In the genomic region with DNA sequence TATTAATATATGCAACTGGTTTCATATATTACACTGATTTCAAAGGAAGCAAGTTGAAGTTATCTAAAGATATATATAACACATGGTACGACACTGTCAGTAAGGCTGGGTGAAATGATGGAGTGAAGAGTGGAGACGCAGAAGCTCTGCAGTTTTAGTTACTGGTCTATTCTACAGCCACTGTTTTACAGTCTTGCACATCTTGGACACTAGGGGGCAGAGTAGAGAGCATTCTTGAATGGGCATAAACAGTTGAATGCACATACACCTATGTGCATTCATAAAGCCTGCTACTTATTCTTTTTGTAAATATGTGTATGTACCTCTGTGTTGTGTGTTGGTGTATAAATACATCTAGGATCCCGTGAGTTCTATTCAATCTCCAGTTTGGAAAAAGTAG, we compare ENCODE assay signal across 10 mouse cellular contexts.
DNase-seq lines count a peak whose midpoint lies in the region; ATAC-seq lines count a peak whose summit lies in the region.
"Had no signal": no experiment of that assay in that cellular context is flagged by ENCODE, and none has a peak within 500 bp of the region (broad histone marks: within the 10 kb centered on the region; RNA-seq: fewer than 3 reads in every experiment).

No protein-coding gene starts in this region.

- no peaks in the 10 kb centered on the region for H3K9me3 ChIP-seq in liver, embryonic 11.5 days (ENCODE audit: control insufficient read depth, low read length)
- H3K9me3 ChIP-seq: heart, embryonic 13.5 days; midbrain, embryonic 12.5 days had no signal

- H3K27ac ChIP-seq in liver, embryonic 11.5 days (ENCODE audit: low read depth, low read length): no peak overlapping the region
- H3K27ac ChIP-seq: heart, embryonic 13.5 days; midbrain, embryonic 12.5 days had no signal

- no peak for ATAC-seq in liver, embryonic 11.5 days (replicated peaks; ENCODE audit: low FRiP score)
- ATAC-seq in hematopoietic stem cell, adult 5-6 weeks (replicated peaks in 1 of 2; ENCODE audit: insufficient read depth in 1 of 2, low FRiP score in 2 of 2, low TSS enrichment in 1 of 2, low read depth in 1 of 2, poor library complexity in 2 of 2, severe bottlenecking in 2 of 2): peak; percentile 56 to 83; a peak in 3 of 4 replicates
- peak; percentile 74 for ATAC-seq in megakaryocyte progenitor cell, adult 5-6 weeks (replicated peaks; ENCODE audit: poor library complexity)
- no peak; the same call in 1 of the 2 replicates for ATAC-seq in cerebellum, adult (ENCODE audit: insufficient number of reproducible peaks, low FRiP score, low TSS enrichment)

- no peak overlapping the region for H3K4me3 ChIP-seq in liver, embryonic 11.5 days (ENCODE audit: low read depth, low read length)
- H3K4me3 ChIP-seq: heart, embryonic 13.5 days; midbrain, embryonic 12.5 days had no signal

- H3K4me1 ChIP-seq in liver, embryonic 11.5 days (replicated peaks; ENCODE audit: control insufficient read depth, insufficient read depth, low read length): no peaks in the 10 kb centered on the region
- H3K4me1 ChIP-seq: heart, embryonic 13.5 days; midbrain, embryonic 12.5 days had no signal

- no peaks in the 10 kb centered on the region for H3K27me3 ChIP-seq in liver, embryonic 11.5 days (replicated peaks; ENCODE audit: control insufficient read depth, insufficient read depth, low read length)
- H3K27me3 ChIP-seq: heart, embryonic 13.5 days; midbrain, embryonic 12.5 days had no signal

- H3K36me3 ChIP-seq in liver, embryonic 11.5 days (ENCODE audit: control insufficient read depth, insufficient read depth, low read length): no peaks in the 10 kb centered on the region
- H3K36me3 ChIP-seq: midbrain, embryonic 12.5 days had no signal

- H3K9ac ChIP-seq in liver, embryonic 11.5 days (ENCODE audit: low read depth, low read length): no peak overlapping the region
- H3K9ac ChIP-seq: heart, embryonic 13.5 days; midbrain, embryonic 12.5 days had no signal

- 69% methylated on average over 3 of the region's 3 CpGs for WGBS in liver, embryonic 11.5 days

- no peak overlapping the region for H3K4me2 ChIP-seq in liver, embryonic 11.5 days
- H3K4me2 ChIP-seq: heart, embryonic 13.5 days; midbrain, embryonic 12.5 days had no signal

- peak; percentile 71 to 76 for DNase-seq in cerebellum, postnatal 10 days
- no peak for DNase-seq in cerebellum, adult 8-10 months
- DNase-seq in liver: peak; percentile 17
- no peak for DNase-seq in liver, embryonic 11.5 days (ENCODE audit: low spot score)
- DNase-seq in adrenal gland, postnatal 25 days: peak; percentile 27

Comparison
In these comparisons a context has a peak if more than half of its experiments do, and no peak if none do; other contexts are left out.
1. DNase-seq: peak in cerebellum, postnatal 10 days (2 of 2), liver (single experiment) and adrenal gland, postnatal 25 days (single experiment); none in cerebellum, adult 8-10 months (single experiment) and liver, embryonic 11.5 days (single experiment).
2. ATAC-seq: peak in hematopoietic stem cell, adult 5-6 weeks (2 of 2) and megakaryocyte progenitor cell, adult 5-6 weeks (single experiment); none in liver, embryonic 11.5 days (single experiment) and cerebellum, adult (single experiment).